Mouse (Mus musculus): ENCODE data around the gene Arxes1. TPM values are rescaled to one million over a fixed set of nuclear protein-coding genes. Genes with fewer than 3 reads are reported as not detected.
"Not testable (repeated sequence)": the region's sequence is repeated elsewhere in the genome, so short reads cannot be mapped to it uniquely, and the experiment has no call there.

The Arxes1 gene
- 24.4 and 26.5 TPM in 2 replicates for polyA plus RNA-seq (2015; fragmentation: Nextera tagmentation; extraction: Ambion mirVana)

GRCm38 (mm10) chrX:136032799-136033763 lies at the start of gene Arxes1:
Arxes1 (plus strand) TSS chrX:136033367.
- H3K4me3 ChIP-seq (replicated peaks), result peak within 1 kb of the TSS; percentile 24
- H3K9me3 ChIP-seq (replicated peaks); H3K9ac ChIP-seq; H3K27me3 ChIP-seq; H3K27ac ChIP-seq (replicated peaks); H3K36me3 ChIP-seq; H3K4me1 ChIP-seq: not testable (repeated sequence)
- WGBS, result 14% methylated on average over 16 of the region's 49 CpGs
- peak within 1 kb of the TSS; percentile 36 for H3K4me2 ChIP-seq (replicated peaks)
- peak; percentile 93 for ATAC-seq (ENCODE audit: insufficient number of reproducible peaks, low FRiP score, low TSS enrichment, low read depth)

GRCm38 (mm10) chrX:135984539-135985260 lies 48.5 kb upstream of the Arxes1 start:
- WGBS, result 73% methylated on average over 6 of the region's 6 CpGs
- Histone ChIP-seq H3K27me3 (no peaks in the 10 kb centered on the region), H3K9me3 (replicated peaks) (no peaks in the 10 kb centered on the region), H3K36me3 (no peaks in the 10 kb centered on the region), H3K9ac (no peak overlapping the region), H3K4me3 (replicated peaks) (no peak overlapping the region), H3K4me1 (no peaks in the 10 kb centered on the region), H3K27ac (replicated peaks) (no peak overlapping the region), H3K4me2 (replicated peaks) (no peak overlapping the region)
- ATAC-seq (ENCODE audit: insufficient number of reproducible peaks, low FRiP score, low TSS enrichment, low read depth), result no peak

- no peaks in the 10 kb centered on the region for H3K27me3 ChIP-seq
- H3K4me1 ChIP-seq, result no peaks in the 10 kb centered on the region
- ATAC-seq (ENCODE audit: insufficient number of reproducible peaks, low FRiP score, low TSS enrichment, low read depth), result no peak
- H3K9ac ChIP-seq, result no peak overlapping the region
- no peaks in the 10 kb centered on the region for H3K36me3 ChIP-seq
- H3K27ac ChIP-seq (replicated peaks), result no peak overlapping the region
- no peak overlapping the region for H3K4me2 ChIP-seq (replicated peaks)
- no peak overlapping the region for H3K4me3 ChIP-seq (replicated peaks)
- no peaks in the 10 kb centered on the region for H3K9me3 ChIP-seq (replicated peaks)
- 93% methylated on average over 3 of the region's 3 CpGs for WGBS
Measured at GRCm38 (mm10) chrX:135986267-135986666, 46.9 kb upstream of the Arxes1 start.

GRCm38 (mm10) chrX:135990661-135991060 lies 42.5 kb upstream of the Arxes1 start:
- Histone ChIP-seq H3K4me3 (replicated peaks) (no peak overlapping the region), H3K9me3 (replicated peaks) (no peaks in the 10 kb centered on the region), H3K36me3 (no peaks in the 10 kb centered on the region), H3K4me1 (no peaks in the 10 kb centered on the region), H3K4me2 (replicated peaks) (no peak overlapping the region), H3K27me3 (no peaks in the 10 kb centered on the region), H3K9ac (no peak overlapping the region), H3K27ac (replicated peaks) (no peak overlapping the region)
- no peak for ATAC-seq (ENCODE audit: insufficient number of reproducible peaks, low FRiP score, low TSS enrichment, low read depth)
- 80% methylated on average over 2 of the region's 2 CpGs for whole genome bisulfite sequencing

- H3K27ac ChIP-seq (replicated peaks); H3K4me3 ChIP-seq (replicated peaks); H3K4me2 ChIP-seq (replicated peaks); H3K27me3 ChIP-seq; H3K36me3 ChIP-seq; H3K9me3 ChIP-seq (replicated peaks); H3K9ac ChIP-seq; H3K4me1 ChIP-seq: not testable (repeated sequence)
- peak; percentile 80 for ATAC-seq (ENCODE audit: insufficient number of reproducible peaks, low FRiP score, low TSS enrichment, low read depth)
- WGBS, result 48% methylated on average over 2 of the region's 3 CpGs
Measured at GRCm38 (mm10) chrX:135993192-135993594, 40.0 kb upstream of the Arxes1 start.

GRCm38 (mm10) chrX:135993664-135994119 lies 39.5 kb upstream of the Arxes1 start, which contains the start of gene Arxes2:
Arxes2 (plus strand) TSS chrX:135993824.
- WGBS, result 9% methylated on average over 17 of the region's 39 CpGs
- ATAC-seq (ENCODE audit: insufficient number of reproducible peaks, low FRiP score, low TSS enrichment, low read depth), result peak; percentile 95
- H3K36me3 ChIP-seq; H3K9ac ChIP-seq; H3K27me3 ChIP-seq; H3K27ac ChIP-seq (replicated peaks); H3K9me3 ChIP-seq (replicated peaks); H3K4me1 ChIP-seq: not testable (repeated sequence)
- H3K4me2 ChIP-seq (replicated peaks), result peak within 1 kb of the TSS; percentile 39
- peak within 1 kb of the TSS; percentile 27 for H3K4me3 ChIP-seq (replicated peaks)

GRCm38 (mm10) chrX:136007199-136007843 lies 25.8 kb upstream of the Arxes1 start:
- Histone ChIP-seq H3K9ac (no peak overlapping the region), H3K36me3 (no peaks in the 10 kb centered on the region), H3K27ac (replicated peaks) (no peak overlapping the region), H3K27me3 (no peaks in the 10 kb centered on the region), H3K4me2 (replicated peaks) (no peak overlapping the region), H3K4me3 (replicated peaks) (no peak overlapping the region), H3K4me1 (no peaks in the 10 kb centered on the region), H3K9me3 (replicated peaks) (no peaks in the 10 kb centered on the region)
- WGBS, result 40% methylated on average over 4 of the region's 5 CpGs
- ATAC-seq (ENCODE audit: insufficient number of reproducible peaks, low FRiP score, low TSS enrichment, low read depth), result no peak

- Histone ChIP-seq H3K36me3 (no peaks in the 10 kb centered on the region), H3K4me1 (no peaks in the 10 kb centered on the region), H3K27ac (replicated peaks) (no peak overlapping the region), H3K4me2 (replicated peaks) (no peak overlapping the region), H3K9me3 (replicated peaks) (no peaks in the 10 kb centered on the region), H3K27me3 (no peaks in the 10 kb centered on the region), H3K4me3 (replicated peaks) (no peak overlapping the region), H3K9ac (no peak overlapping the region)
- 25% methylated on average over 2 of the region's 2 CpGs for WGBS
- no peak for ATAC-seq (ENCODE audit: insufficient number of reproducible peaks, low FRiP score, low TSS enrichment, low read depth)
Measured at GRCm38 (mm10) chrX:136014392-136014791, 18.8 kb upstream of the Arxes1 start.

- H3K36me3 ChIP-seq, result no peaks in the 10 kb centered on the region
- no peaks in the 10 kb centered on the region for H3K4me1 ChIP-seq
- no peak overlapping the region for H3K27ac ChIP-seq (replicated peaks)
- H3K4me2 ChIP-seq (replicated peaks), result no peak overlapping the region
- no peak overlapping the region for H3K4me3 ChIP-seq (replicated peaks)
- H3K9ac ChIP-seq, result no peak overlapping the region
- peaks cover 3% of the 10 kb centered on the region; the same call in 1 of the 2 replicates for H3K27me3 ChIP-seq
- 70% methylated on average over 1 of the region's 1 CpGs for WGBS
- no peaks in the 10 kb centered on the region for H3K9me3 ChIP-seq (replicated peaks)
- no peak for ATAC-seq (ENCODE audit: insufficient number of reproducible peaks, low FRiP score, low TSS enrichment, low read depth)
Measured at GRCm38 (mm10) chrX:136030331-136030730, 2.8 kb upstream of the Arxes1 start.

- Histone ChIP-seq H3K4me3 (replicated peaks) (no peak overlapping the region), H3K36me3 (no peaks in the 10 kb centered on the region), H3K9ac (no peak overlapping the region), H3K4me1 (no peaks in the 10 kb centered on the region), H3K4me2 (replicated peaks) (no peak overlapping the region), H3K27ac (replicated peaks) (no peak overlapping the region), H3K9me3 (replicated peaks) (no peaks in the 10 kb centered on the region), H3K27me3 (no peaks in the 10 kb centered on the region)
- ATAC-seq (ENCODE audit: insufficient number of reproducible peaks, low FRiP score, low TSS enrichment, low read depth), result no peak
- WGBS, result 90% methylated on average over 1 of the region's 1 CpGs
Measured at GRCm38 (mm10) chrX:136043726-136044125, 10.6 kb downstream of the Arxes1 start.

- Histone ChIP-seq H3K4me1 (no peaks in the 10 kb centered on the region), H3K4me3 (replicated peaks) (no peak overlapping the region), H3K27ac (replicated peaks) (no peak overlapping the region), H3K9ac (no peak overlapping the region), H3K27me3 (no peaks in the 10 kb centered on the region), H3K9me3 (replicated peaks) (no peaks in the 10 kb centered on the region), H3K4me2 (replicated peaks) (no peak overlapping the region), H3K36me3 (no peaks in the 10 kb centered on the region)
- no peak for ATAC-seq (ENCODE audit: insufficient number of reproducible peaks, low FRiP score, low TSS enrichment, low read depth)
- 10% methylated on average over 5 of the region's 5 CpGs for WGBS
Measured at GRCm38 (mm10) chrX:136047528-136047927, 14.4 kb downstream of the Arxes1 start.

All from embryonic facial prominence, embryonic 15.5 days (tissue).